Mouse (Mus musculus): ENCODE measurements around the gene Gpr142.
A peak's percentile ranks its signal among the peaks of the same experiment; 100 is the strongest.

Gpr142 gene

DNA sequence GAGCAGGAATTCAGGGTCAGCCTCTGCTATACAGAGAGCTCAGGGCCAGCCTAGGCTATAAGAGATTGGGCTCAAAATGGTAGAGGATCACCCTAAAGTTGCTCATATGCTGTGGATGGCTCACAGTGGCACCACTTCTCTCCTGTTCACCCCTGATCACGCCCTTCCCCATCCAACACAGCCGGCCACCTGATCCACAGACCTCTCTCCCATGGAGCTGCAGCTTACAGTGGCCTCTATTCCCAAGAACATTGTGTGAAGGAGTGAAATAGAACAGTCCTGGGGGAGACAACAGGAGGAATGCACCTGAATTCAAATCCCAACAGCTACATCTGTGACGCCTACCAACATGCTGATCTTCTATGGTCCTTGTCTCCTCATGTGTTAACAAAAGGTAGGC lies at the start of gene Gpr142:
TSS of gene Gpr142 (plus strand) at position 301 of the 400 bp plus-strand sequence.
- no peak for TF ChIP-seq NANOG (IDR thresholded peaks at IDR 0.05; ENCODE audit: borderline replicate concordance, low read length)
- TF ChIP-seq POU5F1 (IDR thresholded peaks at IDR 0.05; ENCODE audit: borderline replicate concordance, low read length), result no peak
- TF ChIP-seq CTCF (conservative IDR thresholded peaks at IDR 0.05; ENCODE audit: low read length), result no peak
- H3K4me3 ChIP-seq (replicated peaks; ENCODE audit: low read length), result no peak within 1 kb of the TSS
- peaks cover 48% of the 10 kb centered on the region for H3K4me1 ChIP-seq (replicated peaks; ENCODE audit: low read depth, low read length)
- H3K27me3 ChIP-seq (ENCODE audit: insufficient read depth, low read length), result peaks cover 25% of the 10 kb centered on the region
- peaks cover 6% of the 10 kb centered on the region for H3K9me3 ChIP-seq (ENCODE audit: low read length)
- H3K36me3 ChIP-seq (ENCODE audit: insufficient read depth, low read length), result no peaks in the 10 kb centered on the region

DNA sequence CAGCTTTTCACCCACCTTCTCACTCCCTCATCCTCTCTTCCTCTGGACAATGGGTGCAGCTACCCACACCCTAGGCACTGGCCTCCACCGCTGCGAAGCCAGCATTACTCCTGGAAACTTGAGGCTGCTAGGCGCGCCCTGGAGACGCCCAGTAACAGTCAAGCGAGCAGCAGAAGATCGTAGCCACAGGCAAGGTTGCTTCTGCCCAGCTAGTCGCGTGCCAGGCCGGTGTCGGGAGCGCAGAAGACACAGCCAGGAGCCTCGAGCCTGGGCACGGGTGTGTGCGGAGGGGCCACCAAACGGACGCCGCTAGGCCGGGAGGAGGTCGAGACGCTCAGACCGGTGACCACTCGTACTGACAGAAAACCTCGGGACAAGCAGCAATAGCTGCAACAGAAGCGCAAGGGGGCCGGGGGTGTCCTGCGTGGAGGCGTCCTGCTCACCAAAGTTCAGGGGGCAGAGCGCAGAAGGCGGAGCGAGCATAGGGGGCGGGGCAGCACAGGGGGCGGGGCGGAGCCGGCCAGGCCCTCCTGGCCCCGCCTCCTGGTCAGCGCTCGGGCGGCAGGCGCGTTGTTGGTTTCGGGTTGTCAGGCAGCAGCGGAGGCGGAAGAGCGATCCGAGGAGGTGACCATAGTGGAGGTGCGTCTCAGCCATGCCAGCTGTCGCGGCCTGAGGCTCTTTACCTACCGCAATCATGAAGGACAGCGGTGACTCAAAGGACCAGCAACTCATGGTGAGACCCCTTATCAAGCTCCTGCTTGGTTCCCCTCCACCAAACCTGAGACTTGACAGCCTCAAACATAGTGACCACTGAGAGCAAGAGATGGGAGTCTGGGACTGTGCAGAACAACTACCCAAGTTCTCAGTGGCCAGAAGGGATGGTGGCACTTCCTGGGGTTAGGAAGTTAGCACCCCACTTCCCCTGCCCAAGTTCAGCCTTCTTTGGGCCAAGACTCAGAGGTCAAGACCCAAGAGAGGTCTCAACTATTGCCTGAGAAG lies 33.6 kb upstream of the Gpr142 start, which contains the start of gene Kif19a:
TSS of gene Kif19a (plus strand) at position 569 of the 999 bp plus-strand sequence.
- Histone ChIP-seq H3K4me3 (replicated peaks; ENCODE audit: low read length) (peak within 1 kb of the TSS; percentile 74), H3K9me3 (ENCODE audit: low read length) (no peaks in the 10 kb centered on the region), H3K36me3 (ENCODE audit: insufficient read depth, low read length) (no peaks in the 10 kb centered on the region), H3K27me3 (ENCODE audit: insufficient read depth, low read length) (peaks cover 76% of the 10 kb centered on the region), H3K4me1 (replicated peaks; ENCODE audit: low read depth, low read length) (peaks cover 31% of the 10 kb centered on the region)
- TF ChIP-seq POU5F1 (IDR thresholded peaks at IDR 0.05; ENCODE audit: borderline replicate concordance, low read length) (no peak), NANOG (IDR thresholded peaks at IDR 0.05; ENCODE audit: borderline replicate concordance, low read length) (no peak), CTCF (conservative IDR thresholded peaks at IDR 0.05; ENCODE audit: low read length) (no peak)

DNA sequence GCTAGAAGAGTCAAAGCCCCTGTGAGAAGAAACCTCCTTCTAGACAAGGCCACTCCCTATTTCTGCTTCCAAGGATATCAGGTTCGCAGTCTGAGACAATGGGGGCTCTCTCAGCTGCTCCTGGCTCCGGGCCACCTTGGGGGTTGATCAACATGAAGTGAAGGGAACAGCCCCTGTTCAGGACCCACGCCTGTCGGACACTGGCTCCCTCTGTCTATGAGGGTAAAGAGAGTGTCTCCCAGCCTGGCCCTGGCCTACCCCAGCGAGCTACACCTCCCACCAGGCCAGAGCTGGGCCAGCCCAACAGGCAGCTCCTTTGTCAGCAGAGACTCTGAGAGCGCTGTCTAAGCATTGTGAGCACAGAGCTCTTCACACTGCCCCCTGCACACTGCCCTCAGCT lies 28.8 kb upstream of the Gpr142 start:
- TF ChIP-seq POU5F1 (IDR thresholded peaks at IDR 0.05; ENCODE audit: borderline replicate concordance, low read length) (no peak), CTCF (conservative IDR thresholded peaks at IDR 0.05; ENCODE audit: low read length) (no peak), NANOG (IDR thresholded peaks at IDR 0.05; ENCODE audit: borderline replicate concordance, low read length) (no peak)

DNA sequence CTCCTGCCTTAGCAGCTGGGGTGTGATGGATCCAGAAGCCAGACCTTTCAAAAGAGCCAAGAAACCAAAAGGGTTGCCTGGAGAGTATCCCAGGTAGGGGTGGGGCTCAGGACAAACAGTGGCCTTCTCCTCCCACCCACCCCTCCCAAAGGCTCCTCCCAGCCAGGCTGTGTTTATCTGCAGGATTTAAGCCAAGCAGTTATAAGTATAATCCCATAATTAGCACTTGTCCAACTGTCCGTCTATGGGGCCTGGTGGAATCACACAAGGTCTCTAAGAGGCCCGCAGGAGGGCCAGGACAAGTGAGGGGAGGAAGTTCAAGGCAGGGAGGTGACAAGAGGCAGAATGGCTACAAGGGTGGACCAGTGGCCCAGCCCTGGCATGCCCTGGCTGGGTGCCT lies 26.8 kb upstream of the Gpr142 start:
- Histone ChIP-seq H3K9me3 (ENCODE audit: low read length) (no peaks in the 10 kb centered on the region), H3K4me3 (replicated peaks; ENCODE audit: low read length) (no peak overlapping the region), H3K36me3 (ENCODE audit: insufficient read depth, low read length) (no peaks in the 10 kb centered on the region), H3K27me3 (ENCODE audit: insufficient read depth, low read length) (peaks cover 74% of the 10 kb centered on the region), H3K4me1 (replicated peaks; ENCODE audit: low read depth, low read length) (peaks cover 23% of the 10 kb centered on the region)
- TF ChIP-seq POU5F1 (IDR thresholded peaks at IDR 0.05; ENCODE audit: borderline replicate concordance, low read length) (no peak), NANOG (IDR thresholded peaks at IDR 0.05; ENCODE audit: borderline replicate concordance, low read length) (no peak), CTCF (conservative IDR thresholded peaks at IDR 0.05; ENCODE audit: low read length) (no peak)

More for the DNA sequence above, 28.8 kb upstream of the Gpr142 start:
- H3K9me3 ChIP-seq (ENCODE audit: low read length), result no peaks in the 10 kb centered on the region
- peaks cover 41% of the 10 kb centered on the region for H3K4me1 ChIP-seq (replicated peaks; ENCODE audit: low read depth, low read length)
- H3K36me3 ChIP-seq (ENCODE audit: insufficient read depth, low read length), result no peaks in the 10 kb centered on the region
- no peak overlapping the region for H3K4me3 ChIP-seq (replicated peaks; ENCODE audit: low read length)
- peaks cover 75% of the 10 kb centered on the region for H3K27me3 ChIP-seq (ENCODE audit: insufficient read depth, low read length)

DNA sequence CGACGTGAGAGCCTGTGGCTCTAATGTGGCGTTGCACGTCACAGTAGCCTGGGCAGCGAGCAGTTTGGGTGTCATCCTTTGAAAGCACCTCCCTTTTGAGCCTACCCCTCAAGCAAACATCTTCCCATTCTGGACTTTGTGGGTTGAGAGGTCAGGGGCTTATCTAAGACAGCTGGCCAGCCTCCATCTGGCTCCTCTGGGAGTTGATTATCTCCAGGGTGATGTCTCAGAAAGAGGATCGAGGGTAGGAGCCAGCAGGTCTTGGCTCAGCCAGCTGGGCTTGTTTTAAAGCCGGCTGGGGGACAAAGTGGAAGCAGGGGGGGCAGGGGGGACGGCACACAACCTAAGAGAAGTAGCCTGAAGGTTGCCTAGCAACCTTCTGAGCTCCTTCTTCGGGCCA lies 18.6 kb upstream of the Gpr142 start:
- no peak for TF ChIP-seq CTCF (conservative IDR thresholded peaks at IDR 0.05; ENCODE audit: low read length)
- TF ChIP-seq NANOG (IDR thresholded peaks at IDR 0.05; ENCODE audit: borderline replicate concordance, low read length), result no peak
- no peak for TF ChIP-seq POU5F1 (IDR thresholded peaks at IDR 0.05; ENCODE audit: borderline replicate concordance, low read length)
- Histone ChIP-seq H3K27me3 (ENCODE audit: insufficient read depth, low read length) (peaks cover 98% of the 10 kb centered on the region), H3K36me3 (ENCODE audit: insufficient read depth, low read length) (no peaks in the 10 kb centered on the region), H3K4me1 (replicated peaks; ENCODE audit: low read depth, low read length) (peaks cover 21% of the 10 kb centered on the region), H3K9me3 (ENCODE audit: low read length) (no peaks in the 10 kb centered on the region), H3K4me3 (replicated peaks; ENCODE audit: low read length) (no peak overlapping the region)

DNA sequence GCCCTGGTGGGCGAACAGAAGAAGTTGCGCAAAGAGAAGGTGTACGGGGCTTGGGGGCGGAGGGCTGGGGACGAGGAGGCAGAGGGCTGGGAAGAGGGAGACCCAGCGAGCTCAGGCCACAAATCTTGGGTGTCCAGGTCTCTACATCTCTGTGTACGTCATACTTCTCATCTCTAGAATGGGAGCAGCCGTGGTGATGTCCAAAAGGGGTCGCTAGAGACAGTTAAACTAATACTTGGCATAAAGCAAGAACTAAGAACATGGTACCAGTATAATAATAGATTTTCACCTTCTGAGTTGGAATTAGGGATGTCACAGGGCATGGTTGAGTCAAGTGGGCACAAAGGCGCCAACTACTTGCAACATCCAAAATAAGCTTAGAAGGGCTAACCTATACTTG lies 12.8 kb upstream of the Gpr142 start:
- Histone ChIP-seq H3K4me3 (replicated peaks; ENCODE audit: low read length) (peak overlapping the region; percentile 73), H3K36me3 (ENCODE audit: insufficient read depth, low read length) (no peaks in the 10 kb centered on the region), H3K4me1 (replicated peaks; ENCODE audit: low read depth, low read length) (peaks cover 63% of the 10 kb centered on the region), H3K9me3 (ENCODE audit: low read length) (no peaks in the 10 kb centered on the region), H3K27me3 (ENCODE audit: insufficient read depth, low read length) (peaks cover 98% of the 10 kb centered on the region)
- TF ChIP-seq POU5F1 (IDR thresholded peaks at IDR 0.05; ENCODE audit: borderline replicate concordance, low read length) (no peak), CTCF (conservative IDR thresholded peaks at IDR 0.05; ENCODE audit: low read length) (peak; percentile 13; the same call in 1 of the 2 replicates)

DNA sequence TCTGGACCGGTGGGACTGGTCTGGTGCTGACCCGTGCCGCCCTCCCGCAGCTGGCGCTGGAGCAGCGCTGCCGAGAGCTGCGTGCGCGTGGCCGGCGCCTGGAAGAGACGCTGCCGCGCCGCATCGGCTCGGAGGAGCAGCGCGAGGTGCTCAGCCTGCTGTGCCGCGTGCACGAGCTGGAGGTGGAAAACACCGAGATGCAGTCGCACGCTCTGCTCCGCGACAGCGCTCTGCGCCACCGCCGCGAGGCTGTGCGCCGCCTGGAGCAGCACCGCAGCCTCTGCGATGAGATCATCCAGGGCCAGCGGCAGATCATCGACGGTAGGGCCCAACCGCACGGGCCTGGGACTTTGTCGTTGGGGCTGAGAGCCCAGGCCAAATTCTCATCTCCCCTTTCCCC lies 12.4 kb upstream of the Gpr142 start:
- H3K27me3 ChIP-seq (ENCODE audit: insufficient read depth, low read length), result peaks cover 98% of the 10 kb centered on the region
- TF ChIP-seq NANOG (IDR thresholded peaks at IDR 0.05; ENCODE audit: borderline replicate concordance, low read length) (no peak), POU5F1 (IDR thresholded peaks at IDR 0.05; ENCODE audit: borderline replicate concordance, low read length) (no peak), CTCF (conservative IDR thresholded peaks at IDR 0.05; ENCODE audit: low read length) (no peak)
- H3K4me3 ChIP-seq (replicated peaks; ENCODE audit: low read length), result peak overlapping the region; percentile 73
- H3K36me3 ChIP-seq (ENCODE audit: insufficient read depth, low read length), result no peaks in the 10 kb centered on the region
- H3K9me3 ChIP-seq (ENCODE audit: low read length), result no peaks in the 10 kb centered on the region
- H3K4me1 ChIP-seq (replicated peaks; ENCODE audit: low read depth, low read length), result peaks cover 63% of the 10 kb centered on the region

DNA sequence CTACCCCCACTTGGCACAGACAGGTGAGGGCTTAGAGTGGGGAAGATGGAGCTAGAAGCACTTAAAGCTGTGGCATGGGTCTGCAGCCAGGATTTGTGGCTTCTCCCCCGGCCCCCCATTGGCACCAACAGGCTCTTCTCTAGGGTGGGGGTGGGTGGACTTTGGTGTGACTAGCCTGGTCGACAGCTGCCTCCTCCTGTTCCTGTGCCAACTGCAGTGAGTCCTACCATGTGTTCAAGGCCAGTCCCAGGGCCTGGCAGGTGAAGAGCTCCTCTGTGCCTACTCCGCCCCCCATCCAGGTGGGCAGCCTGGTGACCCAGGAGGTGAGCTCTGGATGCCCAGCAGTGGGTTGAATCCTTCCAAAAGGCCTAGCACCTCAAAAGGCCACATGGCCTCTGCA lies 11.1 kb upstream of the Gpr142 start:
- Histone ChIP-seq H3K27me3 (ENCODE audit: insufficient read depth, low read length) (peaks cover 98% of the 10 kb centered on the region), H3K4me3 (replicated peaks; ENCODE audit: low read length) (no peak overlapping the region), H3K36me3 (ENCODE audit: insufficient read depth, low read length) (no peaks in the 10 kb centered on the region), H3K4me1 (replicated peaks; ENCODE audit: low read depth, low read length) (peaks cover 65% of the 10 kb centered on the region), H3K9me3 (ENCODE audit: low read length) (no peaks in the 10 kb centered on the region)
- TF ChIP-seq POU5F1 (IDR thresholded peaks at IDR 0.05; ENCODE audit: borderline replicate concordance, low read length) (no peak), NANOG (IDR thresholded peaks at IDR 0.05; ENCODE audit: borderline replicate concordance, low read length) (no peak), CTCF (conservative IDR thresholded peaks at IDR 0.05; ENCODE audit: low read length) (no peak)

All from E14TG2a.4 (cell line).